Mouse (Mus musculus): Measurements from ENCODE around the gene Snap47. TPM values are rescaled to one million over a fixed set of nuclear protein-coding genes. Genes with fewer than 3 reads are reported as not detected.

Snap47 gene
- polyA plus RNA-seq (2015; fragmentation: Nextera tagmentation; extraction: Ambion mirVana), result 239 and 252 TPM in 2 replicates

GRCm38 (mm10) chr11:59451086-59451485, at the start of gene Snap47:
Snap47 (minus strand) TSS chr11:59451186.
- H3K4me2 ChIP-seq, result peak within 1 kb of the TSS; percentile 96
- WGBS, result 79% methylated on average over 4 of the region's 4 CpGs
- H3K27me3 ChIP-seq, result no peaks in the 10 kb centered on the region
- H3K9ac ChIP-seq, result peak within 1 kb of the TSS; percentile 79
- no peaks in the 10 kb centered on the region for H3K9me3 ChIP-seq (replicated peaks)
- peaks cover 30% of the 10 kb centered on the region for H3K4me1 ChIP-seq
- no peak for ATAC-seq
- no peak within 1 kb of the TSS for H3K27ac ChIP-seq
- peaks cover 39% of the 10 kb centered on the region for H3K36me3 ChIP-seq (ENCODE audit: poor library complexity, severe bottlenecking)
- H3K4me3 ChIP-seq, result peak within 1 kb of the TSS; percentile 83

GRCm38 (mm10) chr11:59497747-59498146, 46.8 kb upstream of the Snap47 start:
- Histone ChIP-seq H3K9me3 (replicated peaks) (no peaks in the 10 kb centered on the region), H3K4me3 (no peak overlapping the region), H3K27ac (no peak overlapping the region), H3K4me2 (no peak overlapping the region), H3K36me3 (ENCODE audit: poor library complexity, severe bottlenecking) (peaks cover 99% of the 10 kb centered on the region), H3K27me3 (no peaks in the 10 kb centered on the region), H3K9ac (no peak overlapping the region), H3K4me1 (no peaks in the 10 kb centered on the region)
- 89% methylated on average over 7 of the region's 7 CpGs for WGBS
- ATAC-seq, result no peak

- no peak overlapping the region for H3K27ac ChIP-seq
- no peak for ATAC-seq
- H3K27me3 ChIP-seq, result no peaks in the 10 kb centered on the region
- no peak overlapping the region for H3K9ac ChIP-seq
- H3K9me3 ChIP-seq (replicated peaks), result no peaks in the 10 kb centered on the region
- H3K4me2 ChIP-seq, result no peak overlapping the region
- H3K36me3 ChIP-seq (ENCODE audit: poor library complexity, severe bottlenecking), result peaks cover 99% of the 10 kb centered on the region
- no peak overlapping the region for H3K4me3 ChIP-seq
- no peaks in the 10 kb centered on the region for H3K4me1 ChIP-seq
- 92% methylated on average over 6 of the region's 6 CpGs for WGBS
Measured at GRCm38 (mm10) chr11:59496672-59497310, 45.8 kb upstream of the Snap47 start.

GRCm38 (mm10) chr11:59486222-59486621, 35.2 kb upstream of the Snap47 start:
- H3K4me1 ChIP-seq, result no peaks in the 10 kb centered on the region
- H3K9me3 ChIP-seq (replicated peaks), result no peaks in the 10 kb centered on the region
- no peak overlapping the region for H3K4me2 ChIP-seq
- no peak overlapping the region for H3K4me3 ChIP-seq
- ATAC-seq, result no peak
- 87% methylated on average over 8 of the region's 8 CpGs for WGBS
- no peak overlapping the region for H3K27ac ChIP-seq
- peaks cover 64% of the 10 kb centered on the region for H3K36me3 ChIP-seq (ENCODE audit: poor library complexity, severe bottlenecking)
- no peaks in the 10 kb centered on the region for H3K27me3 ChIP-seq
- H3K9ac ChIP-seq, result no peak overlapping the region

GRCm38 (mm10) chr11:59485641-59486040, 34.7 kb upstream of the Snap47 start:
- no peaks in the 10 kb centered on the region for H3K9me3 ChIP-seq (replicated peaks)
- no peak overlapping the region for H3K4me3 ChIP-seq
- no peaks in the 10 kb centered on the region for H3K4me1 ChIP-seq
- H3K4me2 ChIP-seq, result no peak overlapping the region
- H3K9ac ChIP-seq, result no peak overlapping the region
- H3K27me3 ChIP-seq, result no peaks in the 10 kb centered on the region
- 64% methylated on average over 2 of the region's 2 CpGs for WGBS
- no peak overlapping the region for H3K27ac ChIP-seq
- no peak for ATAC-seq
- peaks cover 58% of the 10 kb centered on the region for H3K36me3 ChIP-seq (ENCODE audit: poor library complexity, severe bottlenecking)

GRCm38 (mm10) chr11:59483212-59483611, 32.2 kb upstream of the Snap47 start:
- whole genome bisulfite sequencing, result 12% methylated on average over 2 of the region's 2 CpGs
- no peak overlapping the region for H3K27ac ChIP-seq
- no peak overlapping the region for H3K4me2 ChIP-seq
- no peaks in the 10 kb centered on the region for H3K4me1 ChIP-seq
- no peak for ATAC-seq
- H3K27me3 ChIP-seq, result no peaks in the 10 kb centered on the region
- peaks cover 35% of the 10 kb centered on the region for H3K36me3 ChIP-seq (ENCODE audit: poor library complexity, severe bottlenecking)
- no peaks in the 10 kb centered on the region for H3K9me3 ChIP-seq (replicated peaks)
- H3K4me3 ChIP-seq, result no peak overlapping the region
- H3K9ac ChIP-seq, result no peak overlapping the region

GRCm38 (mm10) chr11:59477240-59477639, 26.3 kb upstream of the Snap47 start:
- 72% methylated on average over 6 of the region's 6 CpGs for WGBS
- Histone ChIP-seq H3K36me3 (ENCODE audit: poor library complexity, severe bottlenecking) (no peaks in the 10 kb centered on the region), H3K4me1 (no peaks in the 10 kb centered on the region), H3K4me2 (no peak overlapping the region), H3K9me3 (replicated peaks) (no peaks in the 10 kb centered on the region), H3K9ac (no peak overlapping the region), H3K4me3 (no peak overlapping the region), H3K27me3 (0 out of 2 replicates have a peak, but pooled peaks cover 3% of the 10 kb centered on the region), H3K27ac (no peak overlapping the region)
- no peak for ATAC-seq

- Histone ChIP-seq H3K4me1 (peaks cover 9% of the 10 kb centered on the region), H3K4me2 (peak within 1 kb of the TSS; percentile 82), H3K9ac (peak within 1 kb of the TSS; percentile 85), H3K36me3 (ENCODE audit: poor library complexity, severe bottlenecking) (no peaks in the 10 kb centered on the region), H3K4me3 (peak within 1 kb of the TSS; percentile 64), H3K9me3 (replicated peaks) (no peaks in the 10 kb centered on the region), H3K27me3 (0 out of 2 replicates have a peak, but pooled peaks cover 3% of the 10 kb centered on the region), H3K27ac (peak within 1 kb of the TSS; percentile 69)
- peak; percentile 95 for ATAC-seq
- WGBS, result under 1% methylated on average over 19 of the region's 19 CpGs
Measured at GRCm38 (mm10) chr11:59472326-59472677, 21.3 kb upstream of the Snap47 start, which contains the start of gene Zfp867. Zfp867 (minus strand) TSS chr11:59472474.

- Histone ChIP-seq H3K4me3 (peak overlapping the region; percentile 64), H3K4me1 (peaks cover 9% of the 10 kb centered on the region), H3K4me2 (peak overlapping the region; percentile 82), H3K36me3 (ENCODE audit: poor library complexity, severe bottlenecking) (peaks cover 1% of the 10 kb centered on the region; the same call in 1 of the 2 replicates), H3K27me3 (0 out of 2 replicates have a peak, but pooled peaks cover 3% of the 10 kb centered on the region), H3K9me3 (replicated peaks) (0 out of 2 replicates have a peak, but pooled peaks cover 2% of the 10 kb centered on the region), H3K27ac (peak overlapping the region; percentile 69), H3K9ac (peak overlapping the region; percentile 85)
- peak; percentile 84 for ATAC-seq
- WGBS, result 8% methylated on average over 37 of the region's 37 CpGs
Measured at GRCm38 (mm10) chr11:59471413-59472325, 20.7 kb upstream of the Snap47 start.

- no peak for ATAC-seq
- Histone ChIP-seq H3K27me3 (no peaks in the 10 kb centered on the region), H3K4me3 (no peak overlapping the region), H3K4me1 (no peaks in the 10 kb centered on the region), H3K27ac (no peak overlapping the region), H3K9me3 (replicated peaks) (peaks cover 16% of the 10 kb centered on the region), H3K9ac (no peak overlapping the region), H3K4me2 (no peak overlapping the region), H3K36me3 (ENCODE audit: poor library complexity, severe bottlenecking) (peaks cover 77% of the 10 kb centered on the region)
- 98% methylated on average over 2 of the region's 2 CpGs for WGBS
Measured at GRCm38 (mm10) chr11:59460459-59460858, 9.5 kb upstream of the Snap47 start.

GRCm38 (mm10) chr11:59458973-59459372, 8.0 kb upstream of the Snap47 start:
- WGBS, result 61% methylated on average over 5 of the region's 5 CpGs
- Histone ChIP-seq H3K9ac (no peak overlapping the region), H3K36me3 (ENCODE audit: poor library complexity, severe bottlenecking) (peaks cover 76% of the 10 kb centered on the region), H3K4me1 (no peaks in the 10 kb centered on the region), H3K4me2 (no peak overlapping the region), H3K9me3 (replicated peaks) (peaks cover 10% of the 10 kb centered on the region), H3K27ac (no peak overlapping the region), H3K4me3 (no peak overlapping the region), H3K27me3 (no peaks in the 10 kb centered on the region)
- no peak for ATAC-seq

- 83% methylated on average over 2 of the region's 2 CpGs for WGBS
- H3K36me3 ChIP-seq (ENCODE audit: poor library complexity, severe bottlenecking), result peaks cover 72% of the 10 kb centered on the region
Measured at GRCm38 (mm10) chr11:59456891-59457290, 5.9 kb upstream of the Snap47 start.

More at GRCm38 (mm10) chr11:59456891-59457290, 5.9 kb upstream of the Snap47 start:
- H3K27ac ChIP-seq, result no peak overlapping the region
- no peak overlapping the region for H3K4me3 ChIP-seq
- ATAC-seq, result no peak
- no peaks in the 10 kb centered on the region for H3K9me3 ChIP-seq (replicated peaks)
- no peak overlapping the region for H3K4me2 ChIP-seq
- H3K9ac ChIP-seq, result no peak overlapping the region
- no peaks in the 10 kb centered on the region for H3K4me1 ChIP-seq
- no peaks in the 10 kb centered on the region for H3K27me3 ChIP-seq
